Mouse (Mus musculus): ENCODE results near the gene Tnxb.
A peak's percentile ranks its signal among the peaks of the same experiment; 100 is the strongest.

- TF ChIP-seq POLR2A (IDR thresholded peaks at IDR 0.05; ENCODE audit: low read depth, low read length): no peak
- TF ChIP-seq CTCF (IDR thresholded peaks at IDR 0.05; ENCODE audit: extremely low read depth, insufficient read depth, insufficient read length, insufficient replicate concordance): peak; percentile 20; the same call in 1 of the 2 replicates
These were observed 42.6 kb downstream of the Tnxb start for GRCm38 (mm10) chr17:34712951-34713350.

All from spleen, adult 2 months (tissue).